Mouse (Mus musculus): ENCODE results near the gene Stambpl1. TPM values are rescaled to one million over a fixed set of nuclear protein-coding genes. Genes with fewer than 3 reads are reported as not detected.

Gene Stambpl1
- polyA plus RNA-seq, 1 experiment from 2014 or later: 5.7 TPM

- no peaks in the 10 kb centered on the region for H3K9me3 ChIP-seq (ENCODE audit: control insufficient read depth, low read length)
- no peaks in the 10 kb centered on the region for H3K36me3 ChIP-seq (ENCODE audit: control insufficient read depth, insufficient read depth, low read length)
- no peak overlapping the region for H3K4me2 ChIP-seq
- ATAC-seq (replicated peaks; ENCODE audit: low FRiP score) (no peak), DNase-seq (ENCODE audit: low spot score) (no peak)
- 87% methylated on average over 13 of the region's 13 CpGs for WGBS
- no peak overlapping the region for H3K27ac ChIP-seq (ENCODE audit: low read depth, low read length)
- no peaks in the 10 kb centered on the region for H3K27me3 ChIP-seq (replicated peaks; ENCODE audit: control insufficient read depth, insufficient read depth, low read length)
- H3K9ac ChIP-seq (ENCODE audit: low read depth, low read length): no peak overlapping the region
- H3K4me1 ChIP-seq (replicated peaks; ENCODE audit: control insufficient read depth, insufficient read depth, low read length): no peaks in the 10 kb centered on the region
- H3K4me3 ChIP-seq (ENCODE audit: low read depth, low read length): no peak overlapping the region
Observed at GRCm38 (mm10) chr19:34270824-34271464, 78.9 kb downstream of the Stambpl1 start.

- Histone ChIP-seq H3K27ac (ENCODE audit: low read depth, low read length) (no peak overlapping the region), H3K36me3 (ENCODE audit: control insufficient read depth, insufficient read depth, low read length) (no peaks in the 10 kb centered on the region), H3K4me2 (no peak overlapping the region), H3K9ac (ENCODE audit: low read depth, low read length) (no peak overlapping the region), H3K27me3 (replicated peaks; ENCODE audit: control insufficient read depth, insufficient read depth, low read length) (no peaks in the 10 kb centered on the region), H3K4me1 (replicated peaks; ENCODE audit: control insufficient read depth, insufficient read depth, low read length) (no peaks in the 10 kb centered on the region), H3K9me3 (ENCODE audit: control insufficient read depth, low read length) (no peaks in the 10 kb centered on the region), H3K4me3 (ENCODE audit: low read depth, low read length) (no peak overlapping the region)
- ATAC-seq (replicated peaks; ENCODE audit: low FRiP score) (no peak), DNase-seq (ENCODE audit: low spot score) (no peak)
- 93% methylated on average over 1 of the region's 1 CpGs for WGBS
Observed at GRCm38 (mm10) chr19:34273073-34273472, 81.0 kb downstream of the Stambpl1 start.

GRCm38 (mm10) chr19:34278078-34278477 lies 86.0 kb downstream of the Stambpl1 start:
- H3K4me1 ChIP-seq (replicated peaks; ENCODE audit: control insufficient read depth, insufficient read depth, low read length): no peaks in the 10 kb centered on the region
- WGBS: 81% methylated on average over 3 of the region's 3 CpGs
- DNase-seq (ENCODE audit: low spot score): no peak

GRCm38 (mm10) chr19:34283614-34284013 lies 91.6 kb downstream of the Stambpl1 start:
- Histone ChIP-seq H3K36me3 (ENCODE audit: control insufficient read depth, insufficient read depth, low read length) (no peaks in the 10 kb centered on the region), H3K4me3 (ENCODE audit: low read depth, low read length) (no peak overlapping the region), H3K9ac (ENCODE audit: low read depth, low read length) (no peak overlapping the region), H3K27ac (ENCODE audit: low read depth, low read length) (no peak overlapping the region), H3K4me1 (replicated peaks; ENCODE audit: control insufficient read depth, insufficient read depth, low read length) (no peaks in the 10 kb centered on the region), H3K27me3 (replicated peaks; ENCODE audit: control insufficient read depth, insufficient read depth, low read length) (no peaks in the 10 kb centered on the region), H3K4me2 (no peak overlapping the region), H3K9me3 (ENCODE audit: control insufficient read depth, low read length) (no peaks in the 10 kb centered on the region)
- ATAC-seq (replicated peaks; ENCODE audit: low FRiP score) (no peak), DNase-seq (ENCODE audit: low spot score) (no peak)
- WGBS: 65% methylated on average over 6 of the region's 6 CpGs

More at GRCm38 (mm10) chr19:34278078-34278477, 86.0 kb downstream of the Stambpl1 start:
- no peaks in the 10 kb centered on the region for H3K36me3 ChIP-seq (ENCODE audit: control insufficient read depth, insufficient read depth, low read length)
- H3K4me3 ChIP-seq (ENCODE audit: low read depth, low read length): no peak overlapping the region
- no peak overlapping the region for H3K4me2 ChIP-seq
- no peak overlapping the region for H3K9ac ChIP-seq (ENCODE audit: low read depth, low read length)
- no peak overlapping the region for H3K27ac ChIP-seq (ENCODE audit: low read depth, low read length)
- ATAC-seq (replicated peaks; ENCODE audit: low FRiP score): no peak
- H3K9me3 ChIP-seq (ENCODE audit: control insufficient read depth, low read length): no peaks in the 10 kb centered on the region
- no peaks in the 10 kb centered on the region for H3K27me3 ChIP-seq (replicated peaks; ENCODE audit: control insufficient read depth, insufficient read depth, low read length)

- Histone ChIP-seq H3K36me3 (ENCODE audit: control insufficient read depth, insufficient read depth, low read length) (no peaks in the 10 kb centered on the region), H3K9me3 (ENCODE audit: control insufficient read depth, low read length) (no peaks in the 10 kb centered on the region), H3K27ac (ENCODE audit: low read depth, low read length) (no peak overlapping the region), H3K9ac (ENCODE audit: low read depth, low read length) (no peak overlapping the region), H3K4me3 (ENCODE audit: low read depth, low read length) (no peak overlapping the region), H3K4me2 (no peak overlapping the region), H3K27me3 (replicated peaks; ENCODE audit: control insufficient read depth, insufficient read depth, low read length) (no peaks in the 10 kb centered on the region), H3K4me1 (replicated peaks; ENCODE audit: control insufficient read depth, insufficient read depth, low read length) (no peaks in the 10 kb centered on the region)
- 65% methylated on average over 10 of the region's 10 CpGs for WGBS
- DNase-seq (ENCODE audit: low spot score): no peak
- no peak for ATAC-seq (replicated peaks; ENCODE audit: low FRiP score)
Observed at GRCm38 (mm10) chr19:34284383-34284782, 92.4 kb downstream of the Stambpl1 start.

GRCm38 (mm10) chr19:34284826-34285225 lies 92.8 kb downstream of the Stambpl1 start:
- no peak for ATAC-seq (replicated peaks; ENCODE audit: low FRiP score)
- Histone ChIP-seq H3K4me1 (replicated peaks; ENCODE audit: control insufficient read depth, insufficient read depth, low read length) (no peaks in the 10 kb centered on the region), H3K9me3 (ENCODE audit: control insufficient read depth, low read length) (no peaks in the 10 kb centered on the region), H3K27me3 (replicated peaks; ENCODE audit: control insufficient read depth, insufficient read depth, low read length) (no peaks in the 10 kb centered on the region), H3K4me2 (no peak overlapping the region), H3K36me3 (ENCODE audit: control insufficient read depth, insufficient read depth, low read length) (no peaks in the 10 kb centered on the region), H3K9ac (ENCODE audit: low read depth, low read length) (no peak overlapping the region), H3K27ac (ENCODE audit: low read depth, low read length) (no peak overlapping the region), H3K4me3 (ENCODE audit: low read depth, low read length) (no peak overlapping the region)
- WGBS: 52% methylated on average over 2 of the region's 2 CpGs
- no peak for DNase-seq (ENCODE audit: low spot score)

GRCm38 (mm10) chr19:34287221-34287620 lies 95.2 kb downstream of the Stambpl1 start:
- peaks cover 6% of the 10 kb centered on the region; the same call in 1 of the 2 replicates for H3K4me1 ChIP-seq (replicated peaks; ENCODE audit: control insufficient read depth, insufficient read depth, low read length)
- no peak for ATAC-seq (replicated peaks; ENCODE audit: low FRiP score)

GRCm38 (mm10) chr19:34287656-34288415 lies 95.8 kb downstream of the Stambpl1 start:
- no peaks in the 10 kb centered on the region for H3K27me3 ChIP-seq (replicated peaks; ENCODE audit: control insufficient read depth, insufficient read depth, low read length)
- H3K9ac ChIP-seq (ENCODE audit: low read depth, low read length): no peak overlapping the region
- ATAC-seq (replicated peaks; ENCODE audit: low FRiP score) (no peak), DNase-seq (ENCODE audit: low spot score) (no peak)
- no peak overlapping the region for H3K4me2 ChIP-seq
- H3K27ac ChIP-seq (ENCODE audit: low read depth, low read length): no peak overlapping the region
- no peaks in the 10 kb centered on the region for H3K9me3 ChIP-seq (ENCODE audit: control insufficient read depth, low read length)
- peaks cover 6% of the 10 kb centered on the region; the same call in 1 of the 2 replicates for H3K4me1 ChIP-seq (replicated peaks; ENCODE audit: control insufficient read depth, insufficient read depth, low read length)
- H3K4me3 ChIP-seq (ENCODE audit: low read depth, low read length): no peak overlapping the region
- H3K36me3 ChIP-seq (ENCODE audit: control insufficient read depth, insufficient read depth, low read length): no peaks in the 10 kb centered on the region
- 70% methylated on average over 13 of the region's 13 CpGs for WGBS

More at GRCm38 (mm10) chr19:34287221-34287620, 95.2 kb downstream of the Stambpl1 start:
- Histone ChIP-seq H3K9me3 (ENCODE audit: control insufficient read depth, low read length) (no peaks in the 10 kb centered on the region), H3K4me2 (no peak overlapping the region), H3K4me3 (ENCODE audit: low read depth, low read length) (no peak overlapping the region), H3K36me3 (ENCODE audit: control insufficient read depth, insufficient read depth, low read length) (no peaks in the 10 kb centered on the region), H3K9ac (ENCODE audit: low read depth, low read length) (no peak overlapping the region), H3K27ac (ENCODE audit: low read depth, low read length) (no peak overlapping the region), H3K27me3 (replicated peaks; ENCODE audit: control insufficient read depth, insufficient read depth, low read length) (no peaks in the 10 kb centered on the region)
- DNase-seq (ENCODE audit: low spot score): no peak

GRCm38 (mm10) chr19:34288696-34289095 lies 96.7 kb downstream of the Stambpl1 start:
- DNase-seq (ENCODE audit: low spot score) (no peak), ATAC-seq (replicated peaks; ENCODE audit: low FRiP score) (no peak)
- H3K4me2 ChIP-seq: no peak overlapping the region
- no peak overlapping the region for H3K27ac ChIP-seq (ENCODE audit: low read depth, low read length)
- H3K9me3 ChIP-seq (ENCODE audit: control insufficient read depth, low read length): no peaks in the 10 kb centered on the region
- H3K4me1 ChIP-seq (replicated peaks; ENCODE audit: control insufficient read depth, insufficient read depth, low read length): peaks cover 6% of the 10 kb centered on the region; the same call in 1 of the 2 replicates
- H3K36me3 ChIP-seq (ENCODE audit: control insufficient read depth, insufficient read depth, low read length): no peaks in the 10 kb centered on the region
- H3K4me3 ChIP-seq (ENCODE audit: low read depth, low read length): no peak overlapping the region
- H3K9ac ChIP-seq (ENCODE audit: low read depth, low read length): no peak overlapping the region
- WGBS: 100% methylated on average over 1 of the region's 1 CpGs
- no peaks in the 10 kb centered on the region for H3K27me3 ChIP-seq (replicated peaks; ENCODE audit: control insufficient read depth, insufficient read depth, low read length)
